Mouse (Mus musculus): Measurements from ENCODE around the gene B4galt3.
A peak's percentile ranks its signal among the peaks of the same experiment; 100 is the strongest.

B4galt3 gene

DNA sequence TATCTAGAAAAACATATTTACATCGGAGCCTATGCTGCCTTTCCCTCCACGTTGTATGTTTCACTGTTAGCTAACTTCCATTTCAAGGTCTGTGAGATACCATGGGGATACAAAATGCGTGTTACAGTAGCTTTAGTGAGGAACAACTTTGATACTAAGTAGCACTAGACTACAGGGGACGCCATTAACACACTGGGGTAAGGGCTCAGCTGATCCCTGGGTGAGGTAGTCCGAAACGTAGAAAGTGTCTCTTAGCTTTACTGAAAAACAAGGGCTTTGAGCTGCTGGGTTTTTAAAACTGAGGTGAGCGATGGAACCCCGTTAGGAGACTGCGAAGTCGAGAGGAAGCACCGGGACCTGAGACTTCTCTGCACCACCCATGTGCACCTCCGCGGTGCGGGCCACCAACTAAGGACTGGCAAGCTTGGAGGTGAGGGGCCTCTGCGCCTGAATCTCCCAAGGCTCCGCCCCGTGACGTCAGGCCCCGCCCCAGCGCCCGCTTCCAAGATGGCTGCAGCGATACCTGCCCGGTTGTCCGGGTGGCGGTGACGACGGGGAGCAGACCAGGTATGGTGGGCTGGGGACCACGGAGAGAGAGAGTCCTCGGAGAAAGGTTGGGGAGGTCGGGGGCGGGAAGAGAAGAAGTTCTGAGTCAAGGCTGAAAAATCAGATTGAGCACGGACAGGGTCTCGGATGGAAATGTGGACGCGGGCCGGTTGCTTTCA lies at the start of gene B4galt3:
Gene B4galt3 (plus strand): TSS at position 481 of the 725 bp plus-strand sequence.
- DNase-seq (ENCODE audit: low spot score), result peak; percentile 91

DNA sequence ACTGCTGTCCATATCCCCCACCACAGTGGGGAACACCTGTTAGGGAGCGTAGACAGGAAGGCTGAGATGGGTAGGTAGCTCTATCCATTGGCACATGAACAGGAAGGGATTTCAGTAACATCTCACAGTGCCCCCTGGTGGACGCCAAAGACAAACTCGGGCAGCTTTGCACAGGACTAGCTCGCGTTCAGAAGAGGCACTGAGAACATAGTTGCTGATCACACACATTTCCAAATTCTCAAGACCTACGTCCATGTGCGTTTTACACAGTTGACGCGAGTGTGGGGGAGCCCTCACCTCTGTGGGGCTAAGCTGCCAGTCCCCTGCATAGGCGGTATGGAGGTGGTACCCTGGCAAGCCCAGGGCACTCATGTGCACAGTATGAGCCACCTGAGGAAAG lies 49.3 kb upstream of the B4galt3 start:
- DNase-seq (ENCODE audit: low spot score), result peak; percentile 88

DNA sequence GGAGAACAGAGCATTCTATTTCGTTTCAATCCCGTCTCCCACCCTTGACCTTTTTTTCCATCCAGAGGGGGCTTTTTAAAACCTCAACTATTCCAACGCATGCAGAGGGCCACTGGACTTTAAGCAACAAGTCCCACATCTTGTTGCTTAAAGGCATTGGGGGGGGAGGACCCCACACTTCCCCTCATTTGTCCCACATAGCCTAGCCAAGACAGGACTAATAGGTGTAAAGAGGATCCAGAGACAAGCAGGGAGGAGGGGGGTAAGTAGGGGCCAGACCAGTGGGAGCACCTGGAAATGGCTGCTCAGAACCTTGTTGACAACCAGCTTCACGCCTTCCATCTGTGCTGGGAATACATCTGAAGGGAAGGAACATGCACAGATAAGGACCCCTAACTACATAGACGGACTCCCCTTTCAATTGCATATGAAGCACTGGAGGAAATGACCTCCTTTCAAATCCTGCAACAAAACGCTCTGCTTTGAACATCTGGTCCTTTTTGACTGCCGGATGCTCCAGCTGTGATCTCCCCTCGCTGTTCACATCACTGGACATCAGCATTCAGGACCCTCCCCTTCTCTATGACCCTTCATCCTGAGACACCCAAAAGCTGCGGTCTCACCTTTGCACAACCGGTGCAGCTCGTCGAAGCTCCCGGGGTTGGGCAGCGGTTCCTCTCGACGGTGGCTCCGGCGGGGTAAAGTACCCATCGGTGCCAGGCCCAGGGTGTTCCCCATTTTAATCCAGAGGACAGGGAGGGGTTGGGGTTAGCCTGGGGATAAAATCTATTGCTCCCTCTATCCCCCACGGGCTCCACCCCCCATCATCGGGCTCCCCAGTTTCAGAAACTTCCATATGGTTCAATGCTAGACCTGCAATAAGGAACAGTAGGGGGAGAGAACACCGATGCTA lies 48.6 kb upstream of the B4galt3 start:
- peak; percentile 25 for DNase-seq (ENCODE audit: low spot score)

DNA sequence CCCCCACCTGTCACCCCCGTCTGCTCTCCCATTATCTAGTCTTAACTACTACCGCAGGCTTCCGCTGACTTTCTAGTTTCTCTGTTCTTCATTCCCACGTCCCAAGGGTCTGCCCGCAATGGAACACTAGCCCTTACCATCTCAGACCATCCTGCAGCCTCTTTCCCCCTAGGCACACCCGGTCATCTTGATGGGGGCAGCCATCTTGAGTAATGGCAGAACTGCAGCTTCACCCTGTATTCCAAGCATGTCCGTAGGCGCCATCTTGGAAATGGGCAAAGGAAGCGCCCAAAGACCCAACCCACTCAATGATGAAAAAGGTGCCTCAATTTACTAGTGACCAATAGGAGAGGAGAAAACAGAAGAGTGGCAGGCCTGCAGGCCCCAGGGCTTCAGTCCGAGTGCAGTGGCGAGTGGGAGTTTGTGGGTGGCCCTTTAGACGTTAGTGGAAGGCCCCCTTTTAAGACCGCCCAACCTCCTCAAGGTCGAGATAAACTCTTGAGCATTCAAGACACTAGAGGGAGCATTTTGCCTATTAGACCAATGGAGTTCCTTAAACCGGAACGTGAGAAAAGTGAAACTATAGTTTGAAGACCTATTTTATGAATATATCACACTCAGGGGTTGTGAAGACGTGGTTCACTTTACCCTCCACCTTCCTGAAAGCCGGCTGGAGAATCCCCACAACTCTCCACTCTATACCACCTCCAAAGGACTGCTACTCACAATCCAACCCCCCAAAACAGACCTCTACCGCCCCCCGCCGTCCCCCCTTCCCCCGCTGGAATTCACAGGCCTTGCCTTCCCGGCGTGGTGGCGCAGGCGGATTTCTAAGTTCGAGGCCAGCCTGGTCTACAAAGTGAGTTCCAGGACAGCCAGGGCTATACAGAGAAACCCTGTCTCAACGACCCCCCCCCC lies 47.6 kb upstream of the B4galt3 start, which contains the start of gene Tomm40l:
Gene Tomm40l (minus strand): TSS at position 277 of the 918 bp plus-strand sequence.
- DNase-seq (ENCODE audit: low spot score), result peak; percentile 96

DNA sequence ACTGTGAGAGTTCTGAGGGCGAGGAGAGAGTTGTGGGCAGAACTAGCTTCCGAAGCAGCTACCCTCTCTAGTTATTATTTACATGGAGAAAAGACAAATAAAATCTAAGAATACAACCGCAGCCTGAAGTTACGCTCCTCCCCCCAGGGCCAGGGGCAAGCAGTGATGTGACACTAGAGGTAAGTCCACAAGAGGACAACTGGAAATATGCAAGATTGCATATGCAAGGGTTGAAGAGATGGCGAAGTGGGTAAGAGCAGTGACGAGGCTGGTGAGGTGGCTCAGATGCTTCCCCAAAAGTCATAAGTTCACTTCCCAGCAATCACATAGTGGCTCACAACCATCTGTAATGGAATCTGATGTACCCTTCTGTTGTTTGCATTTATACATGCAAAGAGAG lies 47.0 kb upstream of the B4galt3 start:
- DNase-seq (ENCODE audit: low spot score), result no peak

DNA sequence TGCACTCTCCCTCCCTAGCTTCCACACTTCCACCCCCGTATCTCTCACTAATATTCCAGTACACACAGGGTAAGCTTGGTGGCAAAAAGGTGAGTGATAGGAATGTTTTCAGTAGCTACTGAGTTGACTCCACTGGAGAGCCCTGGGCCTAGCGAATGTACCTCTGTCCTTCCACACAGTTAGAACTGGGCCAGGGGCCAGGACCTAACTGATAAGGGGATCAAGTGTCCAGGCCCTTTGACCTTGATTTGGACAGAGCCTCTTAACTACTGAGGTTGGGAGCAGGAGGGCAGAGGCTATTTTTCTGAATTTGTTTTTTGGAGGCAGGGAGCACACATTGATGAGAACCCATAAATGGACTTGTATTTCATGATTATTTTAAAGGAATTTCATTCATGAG lies 46.3 kb upstream of the B4galt3 start:
- no peak for DNase-seq (ENCODE audit: low spot score)

DNA sequence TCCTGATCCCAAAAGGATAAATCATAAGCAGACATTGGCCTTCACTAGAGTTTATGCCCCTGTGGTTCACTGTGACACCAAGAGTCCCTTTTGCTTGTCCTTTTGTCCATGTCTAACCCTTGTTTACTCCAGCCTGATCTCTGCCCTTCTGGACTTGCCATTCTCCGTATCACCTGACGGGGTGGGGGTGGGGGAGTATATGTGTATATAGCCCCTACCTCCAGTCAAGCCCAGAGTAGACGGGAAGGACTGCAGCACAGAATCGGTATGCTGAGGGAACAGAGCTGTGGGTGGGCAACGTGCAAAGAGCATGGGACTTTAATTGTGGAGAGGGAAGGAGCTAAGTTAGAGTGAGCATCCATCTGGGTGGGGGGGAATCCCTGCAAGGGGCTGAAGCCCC lies 45.3 kb upstream of the B4galt3 start, which contains the start of gene Apoa2:
Gene Apoa2 (plus strand): TSS at position 198 of the 400 bp plus-strand sequence.
- no peak for DNase-seq (ENCODE audit: low spot score)

DNA sequence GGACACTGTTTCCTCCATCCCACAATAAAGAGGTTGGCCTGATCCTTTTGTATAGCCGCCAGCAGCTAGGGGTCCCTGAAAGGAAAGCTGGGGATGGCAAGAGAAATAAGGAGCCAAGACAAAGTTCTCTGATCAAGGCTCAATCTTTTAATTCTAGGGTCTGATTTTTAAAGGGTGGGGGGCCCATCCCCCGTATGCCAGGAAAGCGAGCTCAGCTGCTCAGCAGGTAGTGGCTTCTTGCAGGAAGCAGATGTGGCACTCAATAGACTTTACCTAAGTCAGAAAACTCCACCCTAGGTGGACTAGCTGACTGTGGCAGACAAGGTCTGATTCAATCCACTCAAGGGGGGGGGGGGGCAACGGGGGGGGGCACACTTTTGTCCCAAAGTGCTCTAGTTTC lies 43.3 kb upstream of the B4galt3 start:
- no peak for DNase-seq (ENCODE audit: low spot score)

DNA sequence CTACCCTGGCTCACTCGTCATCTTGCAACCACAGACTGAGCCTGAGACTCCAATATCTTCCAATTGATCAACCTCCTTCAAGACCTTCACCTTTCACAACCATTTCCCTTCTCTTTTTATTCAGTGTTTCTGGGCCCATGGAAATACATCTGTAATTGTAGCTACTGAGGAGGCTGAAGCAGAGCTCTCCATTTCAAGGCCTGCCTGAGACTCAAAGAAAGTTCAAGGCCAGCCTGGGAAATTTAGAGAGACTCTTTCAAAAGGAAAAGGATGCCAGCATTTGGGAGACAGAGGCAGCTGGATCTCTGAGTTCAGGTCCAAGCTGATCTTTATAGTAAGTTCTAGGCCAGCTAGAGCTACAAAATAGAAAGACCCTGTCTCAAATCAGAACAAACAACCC lies 42.2 kb upstream of the B4galt3 start:
- DNase-seq (ENCODE audit: low spot score), result no peak

DNA sequence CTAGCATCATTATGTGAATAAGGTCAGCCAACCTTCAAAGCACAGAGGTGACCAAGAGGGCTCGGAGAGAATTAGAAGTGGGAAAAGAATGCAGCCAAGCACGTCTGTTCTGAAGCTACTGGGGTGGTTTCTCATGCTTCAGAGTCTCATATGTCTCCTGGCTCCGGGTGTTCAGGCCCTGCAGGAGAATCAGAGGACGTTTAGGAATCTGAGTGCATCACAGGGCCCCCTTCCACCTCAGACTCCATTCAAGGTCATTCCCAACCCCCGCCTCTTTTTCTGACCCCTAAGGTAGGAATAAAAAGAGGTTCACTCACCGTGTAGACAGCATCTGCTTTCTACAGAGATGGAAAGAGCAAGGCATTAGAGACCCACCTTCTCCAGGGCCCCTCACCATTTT lies 40.4 kb upstream of the B4galt3 start:
- no peak for DNase-seq (ENCODE audit: low spot score)

DNA sequence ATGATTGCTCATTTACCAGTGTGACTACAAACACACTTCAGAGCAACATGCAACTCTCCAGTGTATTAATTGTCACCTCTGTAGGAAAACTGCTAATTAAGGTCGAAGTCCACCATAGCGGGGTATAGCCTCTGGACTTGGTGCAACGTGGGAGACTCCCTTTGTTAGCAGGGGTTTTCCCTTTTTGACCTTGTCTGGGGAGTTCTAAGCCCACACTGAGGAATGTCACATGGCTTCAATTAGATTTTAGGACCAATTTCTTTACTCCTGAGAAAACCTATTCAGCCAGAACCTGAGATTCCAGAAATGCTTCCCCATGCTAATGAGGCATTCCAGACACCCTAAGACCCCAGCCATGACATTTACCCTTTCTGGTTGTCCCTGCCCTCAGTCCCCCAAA lies 39.9 kb upstream of the B4galt3 start:
- DNase-seq (ENCODE audit: low spot score), result no peak

DNA sequence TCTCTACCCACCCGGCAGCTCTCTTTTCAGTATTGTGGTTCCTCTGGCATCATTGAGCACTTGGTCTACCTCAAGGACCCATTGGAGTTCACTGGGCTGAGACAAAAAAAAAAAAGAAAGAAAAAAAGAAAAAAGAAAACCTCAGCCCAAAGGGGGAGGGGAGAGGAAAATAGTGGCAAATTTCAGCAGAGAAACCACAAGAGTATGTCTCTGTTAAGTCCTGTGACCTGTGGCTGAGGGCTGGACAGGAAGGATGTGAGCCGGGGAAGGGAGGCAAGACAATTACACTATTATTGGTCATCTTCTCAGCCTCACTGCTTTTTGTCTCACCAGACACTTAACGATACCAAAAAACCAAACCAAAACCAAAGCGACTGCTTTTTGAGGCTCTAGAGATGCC lies 38.3 kb upstream of the B4galt3 start:
- no peak for DNase-seq (ENCODE audit: low spot score)

DNA sequence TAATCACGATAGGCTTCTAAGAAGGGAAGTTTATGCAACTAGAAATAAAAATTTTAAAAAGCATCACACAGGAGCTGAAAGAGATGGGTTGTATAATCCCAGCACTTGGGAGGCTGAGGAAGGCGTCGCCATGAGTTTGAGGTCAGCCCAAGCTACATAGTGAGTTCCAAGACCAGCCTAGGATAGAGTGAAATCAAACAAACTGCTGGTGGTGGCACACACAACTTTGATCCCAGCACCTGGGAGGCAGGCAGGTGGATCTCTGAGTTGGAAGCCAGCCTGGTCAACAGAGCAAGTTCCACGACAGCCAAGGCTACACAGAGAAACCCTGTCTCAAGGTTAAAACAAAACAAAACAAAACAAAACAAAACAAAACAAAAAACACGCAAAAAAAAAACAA lies 37.8 kb upstream of the B4galt3 start:
- DNase-seq (ENCODE audit: low spot score), result no peak

DNA sequence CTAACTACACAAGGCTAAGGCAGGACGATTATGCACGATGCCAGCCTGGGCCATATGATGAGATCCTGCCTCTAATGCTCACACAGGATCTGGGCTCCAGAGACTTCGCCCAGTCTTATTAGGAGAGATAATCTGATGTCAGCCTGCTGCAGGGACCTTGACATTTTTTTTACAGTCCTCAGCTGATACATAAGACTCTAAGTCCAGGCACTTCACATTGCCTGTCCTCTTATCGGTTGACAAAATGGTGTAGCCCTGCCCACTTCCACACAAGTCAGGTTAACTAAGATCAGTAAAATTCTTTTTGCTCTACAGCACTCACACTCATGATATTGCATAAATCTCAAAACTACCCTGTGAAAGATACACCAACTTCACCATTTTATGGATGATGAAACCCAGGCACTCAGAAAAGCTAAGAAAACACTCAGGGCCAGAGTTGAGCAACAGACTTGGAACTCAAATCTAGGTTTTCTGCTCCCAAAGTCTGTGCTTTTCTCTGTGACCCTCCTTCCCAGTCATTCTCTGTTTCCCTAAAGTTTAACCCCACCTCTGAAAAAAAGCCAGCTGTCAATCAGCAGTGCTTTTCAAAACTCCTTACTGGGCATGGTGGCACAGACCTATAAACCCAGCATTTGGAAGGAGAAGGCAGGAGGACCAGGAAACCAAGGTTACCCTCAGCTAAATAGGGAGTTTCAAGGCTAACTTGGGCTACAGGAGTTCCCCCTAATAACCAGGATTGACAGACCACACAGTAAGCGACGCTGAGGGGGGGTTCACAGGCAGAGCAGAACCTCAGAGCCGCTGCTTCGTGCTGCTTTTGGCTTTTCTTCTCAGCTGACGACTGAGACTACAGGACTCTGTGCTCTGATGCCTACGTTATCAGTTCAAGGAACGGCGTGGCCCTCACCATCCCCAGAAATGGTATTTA lies 37.1 kb upstream of the B4galt3 start:
- DNase-seq (ENCODE audit: low spot score), result peak; percentile 47

DNA sequence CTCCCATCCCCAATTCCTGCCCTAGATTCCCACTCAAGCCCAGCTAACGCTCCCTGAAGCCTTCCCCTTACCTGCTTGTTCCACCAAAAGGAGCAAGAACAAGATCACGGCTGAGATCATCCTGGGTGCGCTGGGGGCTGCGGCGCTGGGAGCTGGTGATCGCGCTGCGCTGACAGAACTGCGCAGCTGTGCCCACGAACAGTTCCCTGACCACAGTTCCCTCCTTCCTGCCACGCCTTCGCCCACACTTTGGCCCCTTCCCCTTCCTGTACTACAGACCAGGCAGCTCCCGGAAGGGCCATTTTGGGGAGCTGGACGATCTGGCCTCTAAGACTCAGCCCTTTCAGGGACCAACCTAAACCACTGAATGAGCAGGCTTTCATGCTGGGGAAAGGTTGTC lies 36.0 kb upstream of the B4galt3 start, which contains the start of gene Fcer1g:
Gene Fcer1g (minus strand): TSS at position 240 of the 400 bp plus-strand sequence.
- DNase-seq (ENCODE audit: low spot score), result no peak

DNA sequence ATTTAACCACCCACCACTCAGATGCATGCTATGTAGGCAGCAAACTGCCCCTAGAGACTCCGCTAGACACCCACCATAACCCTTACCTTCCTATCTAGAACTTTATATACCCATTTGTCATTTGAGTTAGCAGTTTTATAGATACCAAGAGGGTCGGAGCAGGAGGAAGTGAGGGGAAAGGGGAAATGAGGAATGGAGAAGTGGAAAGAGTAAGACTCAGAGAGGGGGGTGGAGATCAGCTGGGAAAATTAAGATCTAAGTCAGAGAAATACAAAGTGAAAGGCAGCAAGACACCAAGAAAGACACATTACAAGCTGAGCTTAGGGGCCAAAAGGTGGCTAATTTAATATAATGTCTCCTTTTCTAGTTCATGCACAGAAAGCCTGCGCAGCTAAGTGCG lies 35.6 kb upstream of the B4galt3 start:
- DNase-seq (ENCODE audit: low spot score), result no peak

DNA sequence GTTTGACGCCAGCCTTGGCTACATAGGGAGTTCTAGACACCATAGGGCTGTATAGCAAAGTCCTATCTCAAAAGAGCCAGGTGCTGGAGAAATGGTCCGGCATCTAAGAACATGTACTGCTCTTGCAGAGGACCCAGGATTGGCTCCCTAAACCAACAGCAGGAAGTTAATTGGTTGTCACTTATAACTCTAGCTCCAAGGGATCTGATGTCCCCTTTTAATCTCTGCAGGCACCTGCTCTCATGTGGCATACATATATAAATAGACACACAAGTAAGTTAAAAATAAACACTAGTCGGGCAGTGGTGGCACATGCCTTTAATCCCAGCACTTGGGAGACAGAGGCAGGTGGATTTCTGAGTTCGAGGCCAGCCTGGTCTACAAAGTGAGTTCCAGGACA lies 34.3 kb upstream of the B4galt3 start:
- DNase-seq (ENCODE audit: low spot score), result no peak

DNA sequence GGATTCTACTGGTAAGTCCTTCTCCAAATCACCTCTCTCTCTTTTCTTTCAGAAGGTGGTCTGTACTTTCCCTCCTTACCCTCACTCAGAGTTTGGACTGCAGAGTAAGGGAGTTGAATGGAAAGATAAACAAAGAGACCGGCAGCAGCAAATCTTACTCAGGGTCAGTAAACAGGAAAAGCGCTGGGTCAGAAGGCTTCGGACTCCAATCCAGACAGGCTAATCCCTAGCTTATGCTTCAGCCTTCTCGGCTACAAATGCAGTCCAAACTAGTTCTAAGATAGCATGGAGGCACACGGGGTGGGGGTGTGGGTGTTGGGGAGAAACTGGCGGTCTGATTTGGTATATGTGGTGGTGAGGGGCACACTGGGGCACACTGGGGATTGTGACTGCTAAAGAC lies 32.7 kb upstream of the B4galt3 start:
- DNase-seq (ENCODE audit: low spot score), result no peak

DNA sequence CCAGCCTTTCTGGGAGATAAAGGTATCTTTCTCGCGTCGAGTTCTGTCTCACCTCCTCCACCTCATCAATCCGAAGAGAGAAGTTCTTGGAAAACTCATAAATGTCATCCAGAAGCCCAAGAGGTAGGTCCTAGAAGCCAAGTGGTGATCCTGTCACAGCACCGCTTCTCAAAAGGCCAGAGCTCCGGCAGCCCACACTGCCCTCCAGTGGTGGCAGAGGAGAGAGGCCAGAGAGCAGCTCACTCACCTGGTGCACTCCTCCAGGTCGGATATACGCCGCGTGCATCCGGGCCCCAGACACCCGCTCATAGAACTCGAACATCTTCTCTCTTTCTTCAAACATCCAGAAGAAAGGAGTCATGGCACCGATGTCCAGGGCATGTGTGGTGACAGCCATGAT lies 31.7 kb upstream of the B4galt3 start:
- DNase-seq (ENCODE audit: low spot score), result peak; percentile 54

DNA sequence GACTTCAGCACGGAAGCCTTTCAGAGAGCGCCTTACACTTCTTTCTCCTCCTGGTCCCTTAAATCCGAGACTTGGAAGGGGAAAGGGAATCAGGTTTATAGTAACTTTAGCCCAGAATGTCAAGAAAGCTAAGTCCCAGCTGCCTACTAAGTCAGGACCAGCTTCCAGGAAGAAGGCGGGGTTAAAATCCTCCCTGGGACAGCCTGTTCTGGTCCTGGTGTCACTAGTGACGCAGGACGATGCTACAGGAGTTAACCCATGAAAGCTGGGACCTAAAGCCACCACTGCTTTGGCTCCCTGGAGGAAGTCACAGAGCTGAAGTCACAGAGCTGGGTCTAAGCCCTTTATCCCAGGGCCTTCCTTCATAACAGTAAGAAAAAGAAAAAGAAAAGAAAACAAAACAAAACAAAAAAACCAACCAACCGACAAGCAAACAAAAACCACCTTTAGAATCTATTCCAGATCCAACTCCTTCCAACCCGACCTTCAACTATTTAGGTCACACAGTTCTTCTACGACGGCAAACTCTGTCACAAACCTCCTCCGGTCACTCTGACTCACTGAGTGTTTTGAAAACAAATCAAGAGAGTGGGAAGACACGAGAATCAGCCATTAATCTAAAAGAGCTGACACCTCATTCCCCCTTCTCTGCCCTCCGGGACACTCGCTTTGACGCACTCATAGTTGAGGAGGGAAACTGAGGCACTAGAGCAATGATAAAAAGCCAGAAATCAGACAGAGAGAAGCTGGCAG lies 30.0 kb upstream of the B4galt3 start:
- no peak for DNase-seq (ENCODE audit: low spot score)
